ENCODE assay signal across 30 mouse cellular contexts in the genomic region with DNA sequence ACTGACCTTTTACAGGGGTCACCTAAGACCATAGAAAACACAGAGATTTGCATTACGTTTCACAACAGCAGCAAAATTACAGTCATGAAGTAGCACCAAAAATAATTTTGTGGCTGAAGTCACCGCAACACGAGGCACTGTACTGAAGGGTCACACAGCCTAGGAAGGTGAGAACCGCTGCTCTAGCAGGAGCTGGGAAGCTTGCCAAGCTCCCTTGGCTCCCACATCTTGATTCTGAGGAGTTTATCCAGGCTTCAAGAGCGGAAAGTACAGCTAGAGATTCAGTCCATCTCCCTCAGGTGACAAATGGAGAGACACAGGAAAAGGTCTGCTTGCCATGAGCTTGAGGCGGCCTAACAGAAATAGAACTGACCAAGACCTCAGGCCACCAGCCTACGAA.
DNase-seq lines count a peak whose midpoint lies in the region; ATAC-seq and TF ChIP-seq lines count a peak whose summit lies in the region.
"Had no signal": no experiment of that assay in that cellular context is flagged by ENCODE, and none has a peak within 500 bp of the region (broad histone marks: within the 10 kb centered on the region; RNA-seq: fewer than 3 reads in every experiment).

No protein-coding gene starts in this region.

- H3K4me2 ChIP-seq in heart, embryonic 12.5 days: no peak overlapping the region
- no peak overlapping the region for H3K4me2 ChIP-seq in heart, embryonic 11.5 days
- no peak overlapping the region for H3K4me2 ChIP-seq in heart, postnatal 0 days (ENCODE audit: low read depth, low read length)
- H3K4me2 ChIP-seq in lung, embryonic 14.5 days: no peak overlapping the region
- H3K4me2 ChIP-seq: embryonic facial prominence, embryonic 12.5 days; hindbrain, embryonic 13.5 days; limb, embryonic 13.5 days; liver, embryonic 11.5 days; midbrain, embryonic 12.5 days; neural tube, embryonic 12.5 days had no signal

- H3K27ac ChIP-seq in heart, embryonic 12.5 days (ENCODE audit: poor library complexity, severe bottlenecking): peak overlapping the region; percentile 57; the same call in 1 of the 2 replicates
- H3K27ac ChIP-seq in heart, embryonic 11.5 days (ENCODE audit: low read depth, low read length): no peak overlapping the region
- H3K27ac ChIP-seq in heart, postnatal 0 days (ENCODE audit: low read depth): peak overlapping the region; percentile 19; the same call in 1 of the 2 replicates
- no peak overlapping the region for H3K27ac ChIP-seq in heart, adult 2 months
- H3K27ac ChIP-seq in lung, embryonic 14.5 days (ENCODE audit: low read depth): no peak overlapping the region
- H3K27ac ChIP-seq: embryonic facial prominence, embryonic 12.5 days; hindbrain, embryonic 13.5 days; kidney, postnatal 0 days; limb, embryonic 13.5 days; midbrain, embryonic 12.5 days; neural tube, embryonic 12.5 days; stomach, postnatal 0 days had no signal

- DNase-seq in heart, postnatal 0 days (ENCODE audit: low spot score): no peak
- DNase-seq in heart, adult 2 months: no peak
- DNase-seq in lung, embryonic 14.5 days: peak; percentile 66
- DNase-seq in lung, adult 18-20 months: no peak
- DNase-seq in layer of hippocampus, postnatal 36 days: no peak
- DNase-seq: adrenal gland, adult 8-10 months; B cell, adult 2 months; cerebellum, adult 11-12 months; cerebellum, adult 9-11 months; embryo, embryonic 11 days; lung, postnatal 4 days; right cerebral cortex, adult 18-20 months; thymus, adult 18-20 months; thymus, postnatal 25 days had no signal

- no peak for ATAC-seq in heart, embryonic 12.5 days (ENCODE audit: insufficient number of reproducible peaks, low FRiP score)
- ATAC-seq in heart, embryonic 11.5 days (replicated peaks; ENCODE audit: insufficient number of reproducible peaks, low FRiP score, low TSS enrichment): no peak
- ATAC-seq in heart, postnatal 0 days (ENCODE audit: insufficient read depth, low read depth): peak; percentile 30; the same call in 1 of the 2 replicates
- ATAC-seq in lung, embryonic 14.5 days (ENCODE audit: insufficient read depth): no peak
- ATAC-seq: activated CD4-positive, CD25-positive, alpha-beta regulatory T cell, adult 4 months; forebrain, embryonic 14.5 days; intestine, embryonic 16.5 days; lung, postnatal 0 days had no signal

- no peak for TF ChIP-seq CTCF in heart, postnatal 0 days (IDR thresholded peaks at IDR 0.05; ENCODE audit: low read depth)
- no peak for TF ChIP-seq CTCF in heart, adult 2 months (IDR thresholded peaks at IDR 0.05)
- no peak for TF ChIP-seq CTCF in lung, embryonic 14.5 days (IDR thresholded peaks at IDR 0.05; ENCODE audit: low read depth)

- no peak overlapping the region for H3K4me3 ChIP-seq in heart, embryonic 12.5 days
- no peak overlapping the region for H3K4me3 ChIP-seq in heart, embryonic 11.5 days (ENCODE audit: low read depth, low read length)
- no peak overlapping the region for H3K4me3 ChIP-seq in heart, postnatal 0 days (ENCODE audit: low read depth, low read length)
- no peak overlapping the region for H3K4me3 ChIP-seq in heart, adult 2 months
- H3K4me3 ChIP-seq in lung, embryonic 14.5 days (ENCODE audit: low read depth, low read length): no peak overlapping the region
- H3K4me3 ChIP-seq: embryonic facial prominence, embryonic 12.5 days; hindbrain, embryonic 13.5 days; limb, embryonic 13.5 days; megakaryocyte, embryonic 14.5 days; midbrain, embryonic 12.5 days; myocyte; neural tube, embryonic 12.5 days had no signal

- WGBS in heart, embryonic 12.5 days: 47% methylated on average over 7 of the region's 7 CpGs
- WGBS in heart, embryonic 11.5 days (ENCODE audit: insufficient replicate concordance): 65% methylated on average over 7 of the region's 7 CpGs
- 37% methylated on average over 7 of the region's 7 CpGs for WGBS in heart, postnatal 0 days
- whole genome bisulfite sequencing in heart, adult 2 months: 32% methylated on average over 7 of the region's 7 CpGs
- 43% methylated on average over 7 of the region's 7 CpGs for WGBS in lung, embryonic 14.5 days

- H3K4me1 ChIP-seq in heart, embryonic 12.5 days (replicated peaks): peaks cover 31% of the 10 kb centered on the region
- peaks cover 5% of the 10 kb centered on the region; the same call in 1 of the 2 replicates for H3K4me1 ChIP-seq in heart, embryonic 11.5 days (ENCODE audit: control insufficient read depth, insufficient read depth, low read length)
- H3K4me1 ChIP-seq in heart, postnatal 0 days (ENCODE audit: control insufficient read depth, insufficient read depth): 0 out of 2 replicates have a peak, but pooled peaks cover 22% of the 10 kb centered on the region
- peaks cover 14% of the 10 kb centered on the region for H3K4me1 ChIP-seq in heart, adult 2 months (ENCODE audit: control insufficient read depth, insufficient read depth, low read length)
- H3K4me1 ChIP-seq in lung, embryonic 14.5 days (ENCODE audit: insufficient read depth): 0 out of 2 replicates have a peak, but pooled peaks cover 5% of the 10 kb centered on the region
- H3K4me1 ChIP-seq: embryonic facial prominence, embryonic 12.5 days; megakaryocyte, embryonic 14.5 days had no signal

- H3K27me3 ChIP-seq in heart, embryonic 12.5 days (replicated peaks): no peaks in the 10 kb centered on the region
- H3K27me3 ChIP-seq in heart, embryonic 11.5 days (ENCODE audit: control insufficient read depth, insufficient read depth, low read length): no peaks in the 10 kb centered on the region
- H3K27me3 ChIP-seq in heart, postnatal 0 days (ENCODE audit: control insufficient read depth, insufficient read depth, low read length): no peaks in the 10 kb centered on the region
- H3K27me3 ChIP-seq in heart, adult 2 months (ENCODE audit: control insufficient read depth, insufficient read depth, low read length): no peaks in the 10 kb centered on the region
- H3K27me3 ChIP-seq in lung, embryonic 14.5 days (ENCODE audit: insufficient read depth, low read length): no peaks in the 10 kb centered on the region
- H3K27me3 ChIP-seq: embryonic facial prominence, embryonic 12.5 days; hindbrain, embryonic 13.5 days; midbrain, embryonic 12.5 days; neural tube, embryonic 12.5 days had no signal

- H3K9ac ChIP-seq in heart, embryonic 12.5 days: no peak overlapping the region
- H3K9ac ChIP-seq in heart, embryonic 11.5 days (ENCODE audit: low read depth, low read length): no peak overlapping the region
- H3K9ac ChIP-seq in heart, postnatal 0 days (replicated peaks; ENCODE audit: low read depth, low read length): no peak overlapping the region
- H3K9ac ChIP-seq in heart, adult 2 months (ENCODE audit: low read depth, low read length): no peak overlapping the region
- H3K9ac ChIP-seq in lung, embryonic 14.5 days: no peak overlapping the region
- H3K9ac ChIP-seq: embryonic facial prominence, embryonic 12.5 days; hindbrain, embryonic 13.5 days; limb, embryonic 13.5 days; midbrain, embryonic 12.5 days; neural tube, embryonic 12.5 days had no signal

- TF ChIP-seq POLR2A in heart, adult 2 months (IDR thresholded peaks at IDR 0.05; ENCODE audit: insufficient read depth, low read depth, low read length): no peak

- intact Hi-C loops in heart, adult 2 months (cut with DNase I): no loop called here

- peaks cover 8% of the 10 kb centered on the region; the same call in 1 of the 2 replicates for H3K9me3 ChIP-seq in heart, embryonic 12.5 days (replicated peaks)
- no peaks in the 10 kb centered on the region for H3K9me3 ChIP-seq in heart, embryonic 11.5 days (replicated peaks; ENCODE audit: control insufficient read depth, low read length)
- no peaks in the 10 kb centered on the region for H3K9me3 ChIP-seq in heart, postnatal 0 days (replicated peaks; ENCODE audit: control insufficient read depth, low read length)
- no peaks in the 10 kb centered on the region for H3K9me3 ChIP-seq in lung, embryonic 14.5 days (ENCODE audit: low read depth, low read length)
- H3K9me3 ChIP-seq: embryonic facial prominence, embryonic 12.5 days; limb, embryonic 13.5 days; neural tube, embryonic 12.5 days had no signal

- H3K79me2 ChIP-seq in heart, adult 2 months (replicated peaks; ENCODE audit: control insufficient read depth, insufficient read depth, low read length): peaks cover 3% of the 10 kb centered on the region

- TF ChIP-seq EP300 in heart, postnatal 0 days (IDR thresholded peaks at IDR 0.05; ENCODE audit: low read depth): no peak
- no peak for TF ChIP-seq EP300 in heart, adult 2 months (IDR thresholded peaks at IDR 0.05; ENCODE audit: insufficient read depth, low read depth, low read length)

- peaks cover 3% of the 10 kb centered on the region; the same call in 1 of the 2 replicates for H3K36me3 ChIP-seq in heart, embryonic 12.5 days
- H3K36me3 ChIP-seq in heart, embryonic 11.5 days (ENCODE audit: control insufficient read depth, insufficient read depth, low read length): no peaks in the 10 kb centered on the region
- H3K36me3 ChIP-seq in heart, postnatal 0 days (replicated peaks; ENCODE audit: control insufficient read depth, insufficient read depth, low read length): no peaks in the 10 kb centered on the region
- peaks cover 5% of the 10 kb centered on the region for H3K36me3 ChIP-seq in heart, adult 2 months (ENCODE audit: control insufficient read depth, insufficient read depth, low read length)
- H3K36me3 ChIP-seq in lung, embryonic 14.5 days (ENCODE audit: insufficient read depth): no peaks in the 10 kb centered on the region
- H3K36me3 ChIP-seq: embryonic facial prominence, embryonic 12.5 days; hindbrain, embryonic 13.5 days; midbrain, embryonic 12.5 days; neural tube, embryonic 12.5 days had no signal

Comparison
In these comparisons a context has a peak if more than half of its experiments do, and no peak if none do; other contexts are left out.
1. H3K27ac ChIP-seq: peak in heart, embryonic 12.5 days (single experiment) and heart, postnatal 0 days (single experiment); none in heart, embryonic 11.5 days (single experiment), heart, adult 2 months (single experiment) and lung, embryonic 14.5 days (single experiment).